Mouse (Mus musculus): Measurements from ENCODE around the gene Cfap73.
A peak's percentile ranks its signal among the peaks of the same experiment; 100 is the strongest.

Gene Cfap73

GRCm38 (mm10) chr5:120612822-120613604 is 21.0 kb downstream of the Cfap73 start:
- DNase-seq (ENCODE audit: low read depth) = peak; percentile 100

GRCm38 (mm10) chr5:120612442-120612821 is 21.6 kb downstream of the Cfap73 start, which contains the start of the genes Rita1 and Ddx54:
Rita1 (minus strand) TSS chr5:120612589.
Ddx54 (plus strand) TSS chr5:120612739.
- peak; percentile 98 for DNase-seq (ENCODE audit: low read depth)

GRCm38 (mm10) chr5:120611416-120611815 is 22.6 kb downstream of the Cfap73 start:
- no peak for DNase-seq (ENCODE audit: low read depth)

- no peak for DNase-seq (ENCODE audit: low read depth)
Observed at GRCm38 (mm10) chr5:120610906-120611305, 23.1 kb downstream of the Cfap73 start.

GRCm38 (mm10) chr5:120609246-120609775 is 24.7 kb downstream of the Cfap73 start:
- no peak for DNase-seq (ENCODE audit: low read depth)

GRCm38 (mm10) chr5:120607335-120607734 is 26.7 kb downstream of the Cfap73 start:
- no peak for DNase-seq (ENCODE audit: low read depth)

- DNase-seq (ENCODE audit: low read depth) = no peak
Observed at GRCm38 (mm10) chr5:120606590-120607200, 27.3 kb downstream of the Cfap73 start.

- peak; percentile 94 for DNase-seq (ENCODE audit: low read depth)
Observed at GRCm38 (mm10) chr5:120605688-120606087, 28.3 kb downstream of the Cfap73 start.

GRCm38 (mm10) chr5:120605241-120605661 is 28.8 kb downstream of the Cfap73 start:
- no peak for DNase-seq (ENCODE audit: low read depth)

GRCm38 (mm10) chr5:120604839-120605238 is 29.2 kb downstream of the Cfap73 start:
- DNase-seq (ENCODE audit: low read depth) = peak; percentile 87

GRCm38 (mm10) chr5:120603515-120603914 is 30.5 kb downstream of the Cfap73 start:
- DNase-seq (ENCODE audit: low read depth) = no peak

- DNase-seq (ENCODE audit: low read depth) = no peak
Observed at GRCm38 (mm10) chr5:120602210-120602609, 31.8 kb downstream of the Cfap73 start.

- DNase-seq (ENCODE audit: low read depth) = peak; percentile 70
Observed at GRCm38 (mm10) chr5:120600946-120601668, 32.9 kb downstream of the Cfap73 start.

- DNase-seq (ENCODE audit: low read depth) = no peak
Observed at GRCm38 (mm10) chr5:120599625-120600024, 34.4 kb downstream of the Cfap73 start.

GRCm38 (mm10) chr5:120594485-120594884 is 39.5 kb downstream of the Cfap73 start:
- no peak for DNase-seq (ENCODE audit: low read depth)

- peak; percentile 57 for DNase-seq (ENCODE audit: low read depth)
Observed at GRCm38 (mm10) chr5:120592141-120592540, 41.9 kb downstream of the Cfap73 start.

GRCm38 (mm10) chr5:120590356-120591010 is 43.6 kb downstream of the Cfap73 start:
- DNase-seq (ENCODE audit: low read depth) = peak; percentile 92

GRCm38 (mm10) chr5:120588569-120589094 is 45.4 kb downstream of the Cfap73 start, which contains the start of the genes Tpcn1 and Iqcd:
Tpcn1 (minus strand) TSS chr5:120588673.
Iqcd (plus strand) TSS chr5:120589016.
- peak; percentile 100 for DNase-seq (ENCODE audit: low read depth)

- no peak for DNase-seq (ENCODE audit: low read depth)
Observed at GRCm38 (mm10) chr5:120587940-120588568, 46.0 kb downstream of the Cfap73 start.

- peak; percentile 68 for DNase-seq (ENCODE audit: low read depth)
Observed at GRCm38 (mm10) chr5:120587616-120587926, 46.5 kb downstream of the Cfap73 start.
